Mouse (Mus musculus): ENCODE measurements around the gene Pramef25.
"Not testable (repeated sequence)": the region's sequence is repeated elsewhere in the genome, so short reads cannot be mapped to it uniquely, and the experiment has no call there.

DNA sequence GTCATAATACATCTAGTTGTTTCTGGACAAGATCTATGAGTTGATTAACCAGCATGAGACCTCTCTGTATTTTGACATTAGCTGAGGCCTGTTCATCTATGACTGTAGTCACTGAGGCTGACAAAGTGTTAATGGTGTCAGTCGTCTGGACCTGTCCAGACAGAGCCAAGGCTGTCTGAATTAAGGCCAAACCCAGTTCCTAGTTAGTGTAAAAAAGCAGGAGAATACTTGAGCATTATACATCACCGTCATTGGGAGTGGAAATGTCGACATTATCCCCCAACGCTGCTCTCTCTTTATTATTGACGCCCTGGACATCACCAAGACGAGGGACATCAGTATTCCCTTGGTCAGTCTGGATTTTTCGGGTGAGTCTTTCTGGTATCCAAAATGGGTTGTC lies 34.3 kb upstream of the Pramef25 start:
- TF ChIP-seq CTCF (IDR thresholded peaks at IDR 0.05; ENCODE audit: low read depth, low read length); POLR2A (IDR thresholded peaks at IDR 0.05; ENCODE audit: extremely low read depth, insufficient read depth, low read length): not testable (repeated sequence)
